Mouse (Mus musculus) kidney, postnatal 14 days (tissue): ENCODE results near the gene Bri3.

Experiments
- DNase-seq: peaks from one replicate; pipeline ENCODE4 v3.0.0; 2022; ENCODE audit warnings: mixed read lengths

The Bri3 gene

GRCm38 (mm10) chr5:144238969-144239368, 5.3 kb upstream of the Bri3 start:
- no peak for DNase-seq

GRCm38 (mm10) chr5:144245592-144245991, 1.4 kb downstream of the Bri3 start:
- DNase-seq, result no peak

GRCm38 (mm10) chr5:144246669-144247068, 2.4 kb downstream of the Bri3 start:
- DNase-seq, result no peak

GRCm38 (mm10) chr5:144247307-144247706, 3.1 kb downstream of the Bri3 start:
- DNase-seq, result no peak

GRCm38 (mm10) chr5:144247906-144248585, 3.8 kb downstream of the Bri3 start:
- no peak for DNase-seq

GRCm38 (mm10) chr5:144249871-144250270, 5.6 kb downstream of the Bri3 start:
- no peak for DNase-seq

GRCm38 (mm10) chr5:144251876-144252577, 7.8 kb downstream of the Bri3 start:
- DNase-seq, result no peak

GRCm38 (mm10) chr5:144253212-144253611, 9.0 kb downstream of the Bri3 start:
- no peak for DNase-seq

GRCm38 (mm10) chr5:144254122-144254810, 10.0 kb downstream of the Bri3 start:
- DNase-seq, result peak; percentile 87

- peak; percentile 94 for DNase-seq
Measured at GRCm38 (mm10) chr5:144254811-144255631, 10.8 kb downstream of the Bri3 start.

- peak; percentile 71 for DNase-seq
Measured at GRCm38 (mm10) chr5:144255632-144256540, 11.6 kb downstream of the Bri3 start.

- DNase-seq, result no peak
Measured at GRCm38 (mm10) chr5:144256541-144256870, 12.3 kb downstream of the Bri3 start.

GRCm38 (mm10) chr5:144256888-144257287, 12.7 kb downstream of the Bri3 start:
- no peak for DNase-seq

GRCm38 (mm10) chr5:144257451-144258110, 13.3 kb downstream of the Bri3 start:
- DNase-seq, result no peak

- peak; percentile 85 for DNase-seq
Measured at GRCm38 (mm10) chr5:144258131-144258611, 13.9 kb downstream of the Bri3 start.

GRCm38 (mm10) chr5:144258687-144259086, 14.4 kb downstream of the Bri3 start:
- peak; percentile 43 for DNase-seq

- DNase-seq, result no peak
Measured at GRCm38 (mm10) chr5:144259228-144259627, 15.0 kb downstream of the Bri3 start.

GRCm38 (mm10) chr5:144260464-144260863, 16.2 kb downstream of the Bri3 start:
- no peak for DNase-seq

- no peak for DNase-seq
Measured at GRCm38 (mm10) chr5:144261309-144261708, 17.1 kb downstream of the Bri3 start.

- no peak for DNase-seq
Measured at GRCm38 (mm10) chr5:144261829-144262228, 17.6 kb downstream of the Bri3 start.

GRCm38 (mm10) chr5:144263082-144263481, 18.8 kb downstream of the Bri3 start:
- no peak for DNase-seq
